Mouse (Mus musculus) layer of hippocampus, adult 2 months (tissue): Measurements from ENCODE around the gene Vmp1. TPM values are rescaled to one million over a fixed set of nuclear protein-coding genes. Genes with fewer than 3 reads are reported as not detected.

Source experiments
- DNase-seq, 2 experiments: peaks; one replicate each; pipeline ENCODE4 v3.0.0; 2022; ENCODE audit warnings: low spot score in 2 of 2
- H3K27ac ChIP-seq: fragments of 200-600 bp; 2 replicates; pipeline ENCODE4 v1.8.1; 2022
- H3K4me3 ChIP-seq: fragments of 200-600 bp; 2 replicates; pipeline ENCODE4 v1.8.1; 2022; ENCODE audit warnings: mild to moderate bottlenecking
- CTCF ChIP-seq: fragments of 200-600 bp; conservative IDR thresholded peaks from 2 replicates; pipeline ENCODE4 v1.8.1; 2022; ENCODE audit warnings: antibody characterized with exemption, mild to moderate bottlenecking, moderate library complexity
- microRNA-seq, 2 experiments: library from miRNA; unstranded; fragments of <30 nt; microRNA quantifications; one replicate each; pipeline ENCODE4 v1.2.0; 2021
- total RNA-seq, 2 experiments: library from RNA; stranded (reverse); gene quantifications; 2 replicates each; pipeline ENCODE4 v1.2.3; 2021

The Vmp1 gene
- total RNA-seq, 2 experiments from 2014 or later: 111 to 139 TPM

DNA sequence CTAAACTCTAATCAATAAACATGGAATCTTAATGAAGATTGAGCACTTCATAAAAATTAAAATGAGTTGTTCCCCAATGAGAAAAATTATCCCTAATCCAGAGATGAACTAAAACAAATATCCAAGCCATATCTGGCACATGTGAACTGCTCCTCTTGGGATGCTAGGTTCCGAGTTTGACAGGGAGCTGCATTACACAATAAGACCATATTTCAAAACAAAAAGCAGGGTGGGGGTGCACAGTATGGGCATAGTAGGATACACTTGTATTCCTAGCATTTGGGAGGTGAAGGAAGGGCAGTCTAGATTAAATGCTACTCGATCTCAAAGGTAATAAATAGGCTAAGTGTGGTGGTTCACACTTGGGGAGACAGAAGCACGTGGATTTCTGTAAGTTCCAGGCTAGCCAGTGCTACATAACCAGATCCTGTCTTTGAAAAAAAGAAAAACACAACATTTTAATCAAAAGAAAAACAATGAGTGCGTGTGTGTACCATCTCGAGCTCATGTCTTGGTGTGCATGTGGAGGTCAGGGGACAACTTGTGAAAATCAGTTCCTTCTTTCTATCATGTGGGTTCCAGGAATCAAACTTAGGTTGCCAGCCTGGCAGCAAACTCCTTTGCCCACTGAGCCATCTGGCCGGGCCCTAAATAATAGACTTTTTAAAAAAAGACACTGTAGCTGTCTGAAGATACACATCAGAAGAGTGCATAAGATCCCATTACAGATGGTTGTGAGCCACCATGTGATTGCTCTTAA, 143.7 kb downstream of the Vmp1 start:
- no peak for DNase-seq
- H3K4me3 ChIP-seq: no peak overlapping the region
- no peak for TF ChIP-seq CTCF
- H3K27ac ChIP-seq: no peak overlapping the region

DNA sequence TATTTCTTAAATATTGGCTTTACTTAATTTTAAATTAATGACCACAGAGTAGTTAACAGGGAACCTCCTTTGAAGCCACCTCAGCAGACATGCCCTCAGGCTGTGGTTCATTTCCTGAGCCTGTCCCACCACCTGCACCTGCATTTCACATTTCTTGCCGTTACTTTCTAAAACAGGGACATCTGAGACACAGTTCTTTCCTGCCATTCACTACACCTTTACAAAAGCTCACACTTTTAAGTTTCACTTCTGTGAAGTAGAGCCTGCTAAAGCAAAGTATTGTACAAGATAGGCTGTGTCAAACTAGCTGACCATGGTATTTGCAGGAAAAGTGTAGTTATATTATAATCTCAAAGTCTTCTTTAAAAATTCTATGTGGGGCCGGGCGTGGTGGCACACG, 144.8 kb downstream of the Vmp1 start:
- TF ChIP-seq CTCF: no peak

DNA sequence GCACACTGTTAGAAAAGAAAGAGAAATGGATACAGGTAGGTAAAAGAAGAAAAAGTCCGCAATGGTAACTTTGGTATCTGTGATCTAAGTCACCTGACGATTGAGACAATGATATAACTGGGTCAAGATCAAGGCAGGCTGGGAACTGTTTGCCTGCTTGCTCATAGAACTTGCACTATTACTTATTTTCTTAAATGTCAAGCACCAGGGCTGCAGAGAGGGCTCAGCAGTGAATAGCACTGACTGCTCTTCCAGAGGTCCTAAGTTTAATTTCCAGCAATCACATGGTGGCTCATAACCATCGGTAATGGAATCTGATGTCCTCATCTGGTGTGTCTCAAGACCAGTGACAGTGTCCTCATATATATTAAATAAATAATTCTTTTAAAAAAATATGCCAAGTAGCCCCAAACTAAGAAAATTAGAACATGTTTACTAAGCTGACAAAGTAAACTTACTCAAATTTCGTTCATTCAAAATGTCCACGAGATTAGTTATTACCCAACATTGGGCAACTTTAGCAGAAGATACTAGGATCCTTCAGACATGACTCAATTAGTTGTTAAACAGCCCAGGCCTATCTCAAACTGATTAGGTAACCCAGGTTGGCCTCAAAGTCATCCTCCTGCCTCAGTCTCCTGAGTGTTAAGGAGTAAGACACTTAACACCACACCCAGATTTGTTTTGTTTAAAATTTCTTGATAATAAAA, 149.3 kb downstream of the Vmp1 start:
- H3K4me3 ChIP-seq: no peak overlapping the region
- no peak overlapping the region for H3K27ac ChIP-seq
- no peak for TF ChIP-seq CTCF
- DNase-seq: no peak

More for the DNA sequence above, 144.8 kb downstream of the Vmp1 start:
- Histone ChIP-seq H3K27ac (no peak overlapping the region), H3K4me3 (no peak overlapping the region)
- DNase-seq: no peak

Small RNA genes lying within 50 kb of the gene (microRNA-seq; reads per million reads assigned to microRNA genes)
- gene Mir21a: 1,250 to 3,894 reads per million in 2 experiments

Other genes with a start within 250 kb of the Vmp1 start
- 10 to 100 TPM; 28.0 to 31.9 TPM for gene Rnft1, start 199.2 kb downstream of the Vmp1 start, total RNA-seq
- 10 to 100 TPM; 43.8 to 44.2 TPM for gene Rps6kb1, start 139.0 kb downstream of the Vmp1 start, total RNA-seq
- 1 to 10 TPM; 6.0 to 8.2 TPM for gene Tubd1, start 138.8 kb downstream of the Vmp1 start, total RNA-seq
- gene Ptrh2, start 149 bp upstream of the Vmp1 start, total RNA-seq: 10 to 100 TPM in 1 of 2 experiments, 1 to 10 TPM in 1; 9.0 to 10.1 TPM
- 100 to 1,000 TPM; 447 to 456 TPM for gene Cltc, start 73.7 kb upstream of the Vmp1 start, total RNA-seq
- gene Dhx40, start 123.9 kb upstream of the Vmp1 start, total RNA-seq: 10 to 100 TPM; 26.6 to 31.7 TPM